Mouse (Mus musculus) cerebellum, adult 2 months (tissue): Measurements from ENCODE around the gene Gm21970.

ENCODE experiments used
- CTCF ChIP-seq: fragments of 200-500 bp; IDR thresholded peaks from 2 replicates; pipeline ENCODE4 v1.5.1; 2011; ENCODE audit warnings: low read depth, mild to moderate bottlenecking, control low read depth, low read length, moderate library complexity, borderline replicate concordance; ENCODE audit not compliant: insufficient read depth
- POLR2A ChIP-seq: fragments of 200-500 bp; IDR thresholded peaks from 2 replicates; pipeline ENCODE4 v1.6.1; 2011; ENCODE audit warnings: low read length, control low read depth, borderline replicate concordance; ENCODE audit not compliant: insufficient read depth

- no peak for TF ChIP-seq CTCF
- no peak for TF ChIP-seq POLR2A
These were observed 74.2 kb downstream of the Gm21970 start for GRCm38 (mm10) chr16:91465505-91466240.
